Mouse (Mus musculus): ENCODE measurements around the gene Olfr173. TPM values are rescaled to one million over a fixed set of nuclear protein-coding genes. Genes with fewer than 3 reads are reported as not detected.
A peak's percentile ranks its signal among the peaks of the same experiment; 100 is the strongest.

Olfr173 gene
- not detected in 2 replicates for polyA plus RNA-seq (2012; rRNA removed)

DNA sequence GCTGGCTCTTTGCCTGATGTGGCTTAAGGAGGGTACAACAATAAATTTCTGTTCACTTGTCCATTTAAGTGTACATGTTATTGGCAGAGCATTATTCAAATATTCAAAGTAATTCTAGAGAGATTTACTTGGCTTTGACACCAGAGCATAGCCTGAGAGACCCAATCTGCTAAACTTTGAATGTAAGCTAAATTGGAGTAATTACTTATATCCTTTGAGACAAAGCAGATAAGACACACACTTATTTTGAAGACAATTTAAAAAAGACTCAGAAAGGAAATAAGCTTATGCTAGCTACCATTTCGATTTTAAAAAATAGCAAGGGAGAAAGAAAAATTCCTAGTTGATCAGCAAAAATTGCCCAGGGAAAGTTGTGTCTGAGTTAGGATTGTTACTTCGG lies at the start of gene Olfr173:
Olfr173 (minus strand) TSS at position 101 of the 400 bp plus-strand sequence.
- no peak within 1 kb of the TSS for H3K4me3 ChIP-seq (ENCODE audit: insufficient read depth, low read length)
- no peaks in the 10 kb centered on the region for H3K4me1 ChIP-seq (ENCODE audit: control insufficient read depth, insufficient read depth, low read length)
- no peak within 1 kb of the TSS for H3K27ac ChIP-seq (ENCODE audit: insufficient read depth, low read length)
- no peak for TF ChIP-seq CTCF (IDR thresholded peaks at IDR 0.05; ENCODE audit: extremely low read depth, insufficient read depth, low read length)
- TF ChIP-seq POLR2A (IDR thresholded peaks at IDR 0.05; ENCODE audit: extremely low read depth, insufficient read depth, low read length): no peak

GRCm38 (mm10) chr16:58826732-58827319 lies 26.8 kb upstream of the Olfr173 start, which contains the start of gene Olfr175-ps1:
TSS of gene Olfr175-ps1 (minus strand) at chr16:58826782.
- H3K4me1 ChIP-seq (ENCODE audit: control insufficient read depth, insufficient read depth, low read length): no peaks in the 10 kb centered on the region
- no peak within 1 kb of the TSS for H3K27ac ChIP-seq (ENCODE audit: insufficient read depth, low read length)
- H3K4me3 ChIP-seq (ENCODE audit: insufficient read depth, low read length): no peak within 1 kb of the TSS
- TF ChIP-seq CTCF (IDR thresholded peaks at IDR 0.05; ENCODE audit: extremely low read depth, insufficient read depth, low read length) (no peak), POLR2A (IDR thresholded peaks at IDR 0.05; ENCODE audit: extremely low read depth, insufficient read depth, low read length) (no peak)

DNA sequence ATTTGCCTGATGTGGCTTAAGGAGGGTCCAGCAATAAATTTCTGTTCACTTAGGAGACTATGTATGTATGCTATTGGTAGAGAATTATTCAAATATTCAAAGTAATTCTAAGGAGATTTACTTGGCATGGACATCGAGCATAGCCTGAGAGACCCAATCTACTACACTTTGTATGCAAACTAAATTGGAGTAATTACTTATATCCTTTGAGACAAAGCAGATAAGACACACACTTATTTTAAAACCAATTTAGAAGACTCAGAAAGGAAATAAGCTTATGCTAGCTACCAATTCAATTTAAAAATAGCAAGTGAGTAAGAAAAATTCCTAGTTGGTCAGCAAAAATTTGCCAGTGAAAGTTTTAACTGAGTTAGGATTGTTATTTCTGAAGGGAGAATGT lies 37.0 kb downstream of the Olfr173 start, which contains the start of gene Olfr172:
Olfr172 (minus strand) TSS at position 101 of the 400 bp plus-strand sequence.
- no peak within 1 kb of the TSS for H3K27ac ChIP-seq (ENCODE audit: insufficient read depth, low read length)
- no peaks in the 10 kb centered on the region for H3K4me1 ChIP-seq (ENCODE audit: control insufficient read depth, insufficient read depth, low read length)
- TF ChIP-seq CTCF (IDR thresholded peaks at IDR 0.05; ENCODE audit: extremely low read depth, insufficient read depth, low read length): no peak
- no peak within 1 kb of the TSS for H3K4me3 ChIP-seq (ENCODE audit: insufficient read depth, low read length)

- no peak overlapping the region for H3K27ac ChIP-seq (ENCODE audit: insufficient read depth, low read length)
- H3K4me1 ChIP-seq (ENCODE audit: control insufficient read depth, insufficient read depth, low read length): no peaks in the 10 kb centered on the region
- no peak overlapping the region for H3K4me3 ChIP-seq (ENCODE audit: insufficient read depth, low read length)
- TF ChIP-seq CTCF (IDR thresholded peaks at IDR 0.05; ENCODE audit: extremely low read depth, insufficient read depth, low read length) (no peak), POLR2A (IDR thresholded peaks at IDR 0.05; ENCODE audit: extremely low read depth, insufficient read depth, low read length) (no peak)
Measured at GRCm38 (mm10) chr16:58756191-58756590, 43.9 kb downstream of the Olfr173 start.

- H3K4me3 ChIP-seq (ENCODE audit: insufficient read depth, low read length): no peak overlapping the region
- no peak overlapping the region for H3K27ac ChIP-seq (ENCODE audit: insufficient read depth, low read length)
- no peaks in the 10 kb centered on the region for H3K4me1 ChIP-seq (ENCODE audit: control insufficient read depth, insufficient read depth, low read length)
- TF ChIP-seq CTCF (IDR thresholded peaks at IDR 0.05; ENCODE audit: extremely low read depth, insufficient read depth, low read length): peak; percentile 24; the same call in 1 of the 2 replicates
- no peak for TF ChIP-seq POLR2A (IDR thresholded peaks at IDR 0.05; ENCODE audit: extremely low read depth, insufficient read depth, low read length)
Measured at GRCm38 (mm10) chr16:58751314-58751713, 48.8 kb downstream of the Olfr173 start.

GRCm38 (mm10) chr16:58746715-58747114 lies 53.4 kb downstream of the Olfr173 start:
- H3K4me3 ChIP-seq (ENCODE audit: insufficient read depth, low read length): no peak overlapping the region
- H3K27ac ChIP-seq (ENCODE audit: insufficient read depth, low read length): no peak overlapping the region
- H3K4me1 ChIP-seq (ENCODE audit: control insufficient read depth, insufficient read depth, low read length): no peaks in the 10 kb centered on the region
- TF ChIP-seq POLR2A (IDR thresholded peaks at IDR 0.05; ENCODE audit: extremely low read depth, insufficient read depth, low read length): no peak
- TF ChIP-seq CTCF (IDR thresholded peaks at IDR 0.05; ENCODE audit: extremely low read depth, insufficient read depth, low read length): no peak

Other genes starting within 250 kb of the Olfr173 start
- gene Gm813, start 183.3 kb downstream of the Olfr173 start, polyA plus RNA-seq (2012; rRNA removed): 0.17 TPM in 1 of 2 replicates, not detected in the other
- not detected in 2 replicates for gene E330017A01Rik, start 161.5 kb downstream of the Olfr173 start, polyA plus RNA-seq (2012; rRNA removed)
- 37.1 and 40.6 TPM in 2 replicates for gene Cpox, start 130.0 kb downstream of the Olfr173 start, polyA plus RNA-seq (2012; rRNA removed)
- not detected in 2 replicates for gene Gpr15, start 81.2 kb downstream of the Olfr173 start, polyA plus RNA-seq (2012; rRNA removed)
- gene Cldnd1, start 72.4 kb downstream of the Olfr173 start, polyA plus RNA-seq (2012; rRNA removed): 136 and 139 TPM in 2 replicates
- gene Olfr172, start 37.1 kb downstream of the Olfr173 start, polyA plus RNA-seq (2012; rRNA removed): not detected in 2 replicates
- not detected in 2 replicates for gene Olfr175-ps1, start 26.5 kb upstream of the Olfr173 start, polyA plus RNA-seq (2012; rRNA removed)
- gene Olfr177, start 74.5 kb upstream of the Olfr173 start, polyA plus RNA-seq (2012; rRNA removed): not detected in 2 replicates
- not detected in 2 replicates for gene Olfr178, start 91.8 kb upstream of the Olfr173 start, polyA plus RNA-seq (2012; rRNA removed)
- gene Olfr181, start 128.5 kb upstream of the Olfr173 start, polyA plus RNA-seq (2012; rRNA removed): not detected in 2 replicates
- not detected in 2 replicates for gene Olfr180, start 129.1 kb upstream of the Olfr173 start, polyA plus RNA-seq (2012; rRNA removed)
- 0.06 TPM in 1 of 2 replicates, not detected in the other for gene Olfr183, start 195.1 kb upstream of the Olfr173 start, polyA plus RNA-seq (2012; rRNA removed)
- not detected in 2 replicates for gene Olfr186, start 230.0 kb upstream of the Olfr173 start, polyA plus RNA-seq (2012; rRNA removed)
- not detected in 2 replicates for gene Olfr187, start 239.5 kb upstream of the Olfr173 start, polyA plus RNA-seq (2012; rRNA removed)